Mouse (Mus musculus): ENCODE data around the gene Dgat2.

The Dgat2 gene

DNA sequence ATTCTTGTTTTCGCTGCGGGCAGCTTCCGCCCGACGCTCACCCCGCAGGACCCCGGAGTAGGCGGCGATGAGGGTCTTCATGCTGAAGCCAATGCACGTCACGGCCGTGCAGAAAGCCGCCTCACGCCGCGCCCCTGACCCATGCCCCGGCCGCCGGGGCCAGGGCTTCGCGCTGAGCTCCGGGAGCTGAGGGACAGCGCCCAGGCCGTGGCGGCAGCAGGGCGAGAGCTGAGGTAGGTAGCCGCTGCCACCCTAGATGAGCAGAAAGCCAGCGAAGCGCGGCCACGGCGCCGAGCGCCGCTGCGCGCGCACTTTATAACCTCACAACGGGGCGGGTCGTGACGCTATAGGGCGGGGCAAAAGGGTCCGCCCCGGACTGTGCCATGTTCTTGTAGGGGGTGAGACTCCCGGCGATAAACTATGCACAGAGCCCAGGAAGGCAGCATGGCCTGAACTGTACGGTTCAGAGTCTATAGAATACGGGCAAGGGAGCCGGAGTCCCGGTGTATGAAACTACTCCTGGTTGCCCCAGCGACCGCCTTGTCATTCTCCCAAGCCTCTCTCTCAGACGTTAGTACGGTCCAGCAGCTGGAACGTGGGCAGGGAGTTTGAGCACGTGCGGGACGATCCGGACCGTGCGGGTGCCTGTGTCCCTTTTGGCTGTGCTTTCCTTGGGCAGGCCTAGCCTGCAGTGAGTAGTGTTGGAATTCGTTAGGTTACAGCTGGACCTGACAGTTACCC is at the start of gene Dgat2:
TSS of gene Dgat2 (minus strand) at position 288 of the 741 bp plus-strand sequence.
- peak; percentile 89 for DNase-seq (ENCODE audit: low read depth, low spot score)

DNA sequence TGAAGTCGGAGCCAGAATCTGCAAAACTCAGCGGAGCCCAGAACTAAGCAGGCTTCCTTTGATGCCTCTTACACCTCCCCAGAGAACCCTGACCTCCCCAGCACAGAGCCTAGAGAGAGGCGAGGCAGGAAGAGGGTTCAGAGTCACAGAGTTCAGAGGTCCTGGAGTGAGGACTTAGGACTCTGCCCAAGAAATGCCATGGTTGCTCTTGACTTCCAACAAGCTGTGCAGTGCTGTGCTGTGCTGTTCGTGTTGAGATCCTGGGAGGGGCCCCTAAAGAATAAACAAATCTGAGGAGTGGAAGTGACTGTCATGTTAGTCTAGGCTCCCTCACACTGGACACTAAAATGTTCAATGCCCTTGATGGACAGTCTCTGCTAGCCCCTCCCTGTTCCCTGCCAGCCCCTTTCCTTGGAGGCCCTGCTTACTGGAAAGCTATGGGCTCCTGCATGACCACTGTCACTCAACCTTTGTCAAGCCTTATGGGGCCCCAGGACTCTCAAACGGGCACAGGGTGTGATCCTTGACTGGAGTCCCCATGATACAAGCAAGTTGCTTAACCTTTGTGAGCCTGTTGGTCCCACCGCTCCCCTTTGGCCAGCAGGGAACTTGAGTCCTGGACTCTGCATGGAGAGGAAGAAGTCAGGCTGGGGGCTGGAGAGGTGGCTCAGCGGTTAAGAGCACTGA is 47.7 kb upstream of the Dgat2 start:
- DNase-seq (ENCODE audit: low read depth, low spot score): no peak

DNA sequence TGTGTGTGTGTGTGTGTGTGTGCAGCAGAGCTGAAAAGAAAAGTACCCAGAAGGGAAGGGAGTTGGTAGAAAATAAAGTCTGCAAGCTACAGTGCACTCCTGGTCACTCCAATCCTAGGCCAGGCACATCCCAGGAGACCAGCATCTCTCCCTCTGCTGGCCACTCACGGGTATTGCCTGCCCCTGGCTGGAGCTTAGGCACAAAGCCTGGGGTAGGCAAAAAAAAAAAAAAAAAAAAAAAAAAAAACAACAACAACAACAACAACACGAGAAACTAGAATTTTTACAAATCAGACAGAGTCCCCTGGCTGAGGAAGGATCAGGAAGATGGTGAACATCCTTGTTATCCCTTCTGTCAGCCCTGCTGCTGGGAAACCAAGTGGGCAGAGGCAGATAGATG is 46.9 kb upstream of the Dgat2 start:
- DNase-seq (ENCODE audit: low read depth, low spot score): peak; percentile 38

DNA sequence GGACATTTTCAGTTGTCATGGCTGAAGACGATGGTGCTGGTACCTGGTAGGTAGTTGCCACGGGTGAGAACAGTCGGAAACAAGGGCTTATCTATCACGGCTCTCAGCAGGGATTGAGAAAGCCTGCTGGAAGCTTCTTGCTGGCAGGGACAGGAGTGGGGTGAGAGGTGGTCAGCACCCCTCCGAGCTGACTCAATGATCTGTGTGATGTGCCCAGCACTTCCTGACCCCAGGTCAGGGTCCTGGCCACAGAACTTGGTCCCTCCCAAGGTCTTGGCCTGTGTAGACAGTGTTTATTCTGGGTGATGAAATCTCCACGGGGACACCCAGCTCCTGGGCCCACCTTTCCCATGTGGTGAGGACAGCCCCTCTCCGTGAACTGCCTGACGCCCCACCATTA is 46.3 kb upstream of the Dgat2 start:
- DNase-seq (ENCODE audit: low read depth, low spot score): no peak

DNA sequence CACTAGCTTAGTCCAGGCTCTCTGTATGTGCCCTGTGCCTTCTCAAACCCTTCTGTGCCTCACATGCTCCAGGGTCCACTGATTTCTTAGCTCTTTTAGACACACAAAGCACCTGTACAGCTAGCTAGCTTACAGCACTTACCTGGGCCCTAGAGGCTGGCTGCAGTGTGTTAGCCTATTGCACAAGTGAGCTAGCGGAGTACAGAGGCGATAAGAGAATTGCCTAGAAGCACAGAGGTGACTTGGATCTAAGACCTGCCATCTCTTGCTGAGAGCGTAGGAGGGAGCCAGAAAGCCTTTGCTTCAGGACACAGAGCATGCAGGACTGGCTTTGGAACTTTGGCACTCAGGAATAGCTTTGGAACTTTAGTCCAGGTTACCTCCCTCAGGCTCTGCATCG is 44.7 kb upstream of the Dgat2 start:
- no peak for DNase-seq (ENCODE audit: low read depth, low spot score)

DNA sequence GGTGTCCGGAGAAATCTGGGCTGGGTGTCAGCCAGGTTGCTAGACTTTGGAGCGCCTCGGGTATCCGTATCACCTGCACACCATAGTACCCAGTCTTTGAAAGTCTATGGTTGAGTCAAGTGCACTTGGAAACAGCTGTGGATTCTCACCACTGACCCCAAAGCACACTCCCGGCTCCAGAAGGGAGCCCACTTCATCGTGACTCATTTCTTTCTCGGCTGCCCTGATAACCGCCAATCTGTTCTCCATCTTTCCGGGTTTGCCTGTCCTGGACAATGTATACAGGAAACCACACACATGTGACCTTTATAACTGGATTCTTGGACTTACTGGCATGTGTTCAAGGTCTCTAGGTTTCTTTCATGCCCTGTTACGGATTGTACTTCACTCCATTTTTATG is 44.1 kb upstream of the Dgat2 start:
- DNase-seq (ENCODE audit: low read depth, low spot score): no peak

DNA sequence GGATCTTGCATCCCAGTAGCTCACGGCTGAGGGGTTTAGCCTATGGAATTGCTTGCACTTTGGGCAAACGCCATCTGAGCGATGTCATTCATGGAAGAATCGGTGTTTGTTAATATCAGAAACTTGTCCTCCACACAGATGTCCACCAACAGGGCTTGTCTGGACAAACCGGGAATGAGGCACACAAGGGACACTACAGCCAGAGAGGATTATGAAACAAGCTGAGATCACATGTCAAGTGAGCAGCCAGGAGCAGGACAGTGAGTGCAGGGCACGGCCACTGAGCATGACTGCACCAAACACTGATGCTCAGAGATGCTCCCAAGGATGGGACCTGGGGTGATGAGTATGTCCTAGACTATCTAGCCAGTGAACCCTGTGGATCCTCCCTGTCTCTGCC is 42.9 kb upstream of the Dgat2 start:
- no peak for DNase-seq (ENCODE audit: low read depth, low spot score)

DNA sequence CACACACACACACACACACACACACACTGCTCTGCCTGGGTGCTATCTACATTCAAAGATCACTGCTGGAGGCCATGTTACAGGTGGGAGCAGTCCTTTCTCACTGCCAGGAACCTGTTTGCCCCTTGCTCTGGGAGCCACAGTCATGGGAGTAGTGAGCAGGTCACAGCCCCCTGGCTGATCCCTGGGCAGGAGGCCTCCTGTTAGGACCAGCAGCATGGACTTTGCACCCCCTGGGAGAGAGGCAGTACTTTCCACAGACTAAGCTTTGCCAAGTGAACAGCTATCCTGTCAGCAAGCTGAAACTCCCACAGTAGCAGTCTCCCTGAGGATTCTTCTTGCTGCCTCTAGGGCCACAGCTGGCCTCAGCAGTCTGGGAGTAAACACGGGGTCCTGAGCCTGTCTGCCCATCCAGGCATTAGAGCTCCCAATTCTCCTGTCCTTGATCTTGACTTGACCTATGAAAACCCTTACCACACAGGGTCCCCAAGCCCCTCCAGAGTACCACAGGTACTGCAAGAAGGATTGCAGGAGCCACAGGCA is 42.2 kb upstream of the Dgat2 start:
- no peak for DNase-seq (ENCODE audit: low read depth, low spot score)

DNA sequence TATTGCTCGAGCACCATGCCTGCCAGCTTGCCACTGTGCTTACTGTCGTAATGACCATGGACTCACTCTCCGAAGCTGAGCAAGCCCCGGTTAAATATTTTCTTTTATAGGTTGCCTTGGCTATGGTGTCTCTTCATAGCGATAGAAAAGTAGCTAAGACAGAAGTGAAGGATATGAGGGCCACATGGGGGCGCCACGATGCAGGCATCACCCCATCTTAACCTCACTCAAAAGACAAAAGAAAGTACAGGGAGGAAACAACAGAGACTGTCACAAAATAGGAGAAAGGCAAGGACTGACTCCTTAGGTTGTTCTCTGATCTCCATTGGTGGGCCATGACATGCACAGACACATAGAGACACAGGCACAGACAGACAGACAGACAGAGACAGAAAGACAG is 41.7 kb upstream of the Dgat2 start:
- no peak for DNase-seq (ENCODE audit: low read depth, low spot score)

DNA sequence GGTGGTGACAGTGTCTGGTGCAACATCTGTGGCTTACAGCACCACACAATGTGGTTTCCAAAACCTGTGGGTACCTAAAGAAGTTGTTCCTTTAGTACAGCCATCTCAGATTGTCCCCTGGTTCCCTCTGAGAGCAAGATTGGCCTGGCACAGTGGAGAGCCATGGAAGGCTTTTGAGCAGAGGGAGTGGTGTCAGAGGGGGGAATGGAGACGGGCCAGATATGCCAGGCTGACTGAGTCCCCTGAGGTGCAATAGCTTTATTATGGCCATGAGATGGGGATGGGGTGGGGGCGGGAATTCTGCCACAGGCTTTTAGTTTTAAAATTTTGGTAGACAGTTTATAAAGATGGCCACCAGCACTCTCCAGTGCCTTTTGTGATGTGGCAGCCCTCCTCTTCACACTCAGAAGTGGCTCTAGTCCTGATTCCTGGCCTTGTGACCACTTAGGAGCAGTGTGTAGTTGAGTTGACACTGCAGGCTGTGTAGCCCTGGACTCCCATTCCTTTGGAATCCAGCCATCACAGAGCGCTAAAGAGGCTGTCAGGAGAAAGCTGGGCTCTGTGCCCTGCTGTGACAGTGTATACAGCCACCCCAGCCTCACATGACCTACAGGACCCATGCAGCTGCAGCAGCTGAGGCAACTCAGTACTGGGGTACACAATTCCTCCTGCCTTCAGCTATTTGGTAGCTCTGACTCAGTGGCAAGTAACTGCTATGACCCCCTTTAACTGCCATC is 35.0 kb upstream of the Dgat2 start:
- DNase-seq (ENCODE audit: low read depth, low spot score): peak; percentile 17

DNA sequence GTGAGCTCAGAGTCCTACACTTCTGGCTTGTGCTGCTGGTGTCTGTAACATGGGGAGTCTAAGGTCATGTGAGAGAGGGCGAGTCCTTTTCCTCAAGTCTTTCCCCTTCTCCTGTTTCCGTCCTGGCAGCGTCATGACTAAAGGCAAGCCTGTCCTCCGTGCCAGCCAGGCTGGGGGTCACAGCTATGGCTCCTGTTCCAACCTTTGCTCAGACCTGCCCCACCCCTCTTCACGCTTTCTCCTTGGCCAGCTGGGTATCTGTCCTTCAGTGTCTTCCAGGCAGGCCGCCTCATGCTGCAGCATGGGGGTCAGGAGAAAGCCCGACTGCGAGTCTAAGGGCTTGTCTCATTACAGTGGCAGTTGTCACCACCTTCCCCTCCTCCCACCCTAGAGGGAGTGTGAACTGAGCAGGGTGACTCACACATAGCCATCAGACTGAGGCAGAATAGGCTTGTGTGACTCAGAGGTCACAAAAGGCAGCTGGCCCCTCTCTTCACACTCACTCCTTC is 32.9 kb upstream of the Dgat2 start:
- DNase-seq (ENCODE audit: low read depth, low spot score): no peak

DNA sequence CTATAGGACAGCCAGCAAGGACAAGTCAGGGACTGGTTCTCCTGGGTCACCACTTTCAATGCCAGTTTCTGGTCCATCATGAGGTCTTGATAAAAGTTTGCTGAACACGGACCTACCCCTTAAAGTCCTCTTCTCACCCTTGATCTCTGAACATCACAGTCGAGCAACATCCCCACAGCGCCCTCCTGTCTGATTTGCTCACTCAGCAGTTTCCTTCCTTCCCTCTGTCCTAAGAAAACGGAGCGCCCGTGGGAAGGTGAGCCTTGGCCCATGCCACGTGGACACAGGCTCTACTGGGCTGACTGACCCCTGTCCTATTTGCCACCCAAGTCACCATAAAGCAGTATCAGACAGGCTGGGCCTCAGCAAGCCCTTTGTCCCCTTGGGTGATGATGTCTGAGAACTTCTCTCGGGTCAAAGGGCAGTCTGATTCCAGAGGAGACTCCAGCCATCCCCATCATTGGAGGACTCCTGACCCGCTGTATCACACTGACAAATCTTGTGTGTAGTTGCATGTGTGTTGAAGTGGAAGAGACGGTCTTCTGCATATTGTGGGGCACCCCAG is 32.2 kb upstream of the Dgat2 start:
- no peak for DNase-seq (ENCODE audit: low read depth, low spot score)

DNA sequence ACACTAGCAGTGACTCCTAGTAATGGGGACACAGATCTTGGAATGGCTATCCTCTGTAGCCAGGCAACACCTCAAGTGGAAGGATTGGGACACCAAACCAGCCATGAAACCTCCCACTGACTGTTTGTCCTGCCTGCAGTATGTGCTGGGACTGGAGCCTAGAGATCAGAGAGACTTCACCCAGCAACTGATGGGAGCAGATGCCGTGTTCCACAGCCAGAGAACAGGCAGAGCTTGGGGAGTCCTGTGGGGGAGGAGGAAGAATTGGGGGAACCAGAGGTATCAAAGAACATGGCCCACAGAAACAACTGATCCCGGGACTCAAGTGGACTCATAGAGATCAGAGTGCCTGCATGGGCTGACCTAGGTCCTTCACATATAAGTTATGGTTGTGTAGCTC is 31.2 kb upstream of the Dgat2 start:
- DNase-seq (ENCODE audit: low read depth, low spot score): no peak

DNA sequence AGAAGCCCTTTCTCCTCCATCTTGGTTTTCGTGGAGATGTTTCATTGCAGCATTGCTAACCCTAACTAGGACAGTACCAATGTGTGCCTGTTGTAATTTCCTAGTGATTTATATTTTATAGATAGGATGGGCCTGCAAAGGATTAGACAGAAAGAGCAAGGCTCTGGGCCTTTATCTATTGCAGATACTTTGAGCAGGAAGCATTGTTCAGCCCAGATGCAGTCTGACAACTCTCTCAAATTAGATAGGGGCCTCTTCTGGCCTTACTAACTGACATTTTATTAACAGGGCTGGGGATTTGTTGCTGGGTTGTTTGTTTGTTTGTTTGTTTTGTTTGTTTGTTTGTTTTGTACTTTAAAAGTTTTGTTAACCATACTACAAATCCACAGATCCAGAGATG is 30.5 kb upstream of the Dgat2 start:
- DNase-seq (ENCODE audit: low read depth, low spot score): no peak

DNA sequence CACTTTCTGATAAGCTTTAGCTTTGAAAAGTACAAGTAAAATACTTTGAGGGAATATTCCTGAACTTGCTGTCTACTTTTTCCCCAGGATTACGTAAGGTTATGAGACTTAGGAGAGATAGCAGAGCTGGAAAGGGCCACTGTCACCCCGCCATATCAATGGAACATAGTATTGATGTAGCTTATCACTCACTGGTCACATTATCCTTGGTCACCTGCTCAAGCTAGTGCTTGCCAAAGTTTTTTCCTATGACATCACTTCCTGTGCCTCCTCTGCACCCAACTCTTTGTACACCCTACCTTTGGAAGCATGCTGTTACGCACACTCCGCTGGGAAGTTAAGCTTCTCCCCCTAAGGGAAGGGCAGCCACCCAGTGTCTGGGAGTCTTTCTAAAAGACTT is 26.2 kb upstream of the Dgat2 start:
- DNase-seq (ENCODE audit: low read depth, low spot score): no peak

DNA sequence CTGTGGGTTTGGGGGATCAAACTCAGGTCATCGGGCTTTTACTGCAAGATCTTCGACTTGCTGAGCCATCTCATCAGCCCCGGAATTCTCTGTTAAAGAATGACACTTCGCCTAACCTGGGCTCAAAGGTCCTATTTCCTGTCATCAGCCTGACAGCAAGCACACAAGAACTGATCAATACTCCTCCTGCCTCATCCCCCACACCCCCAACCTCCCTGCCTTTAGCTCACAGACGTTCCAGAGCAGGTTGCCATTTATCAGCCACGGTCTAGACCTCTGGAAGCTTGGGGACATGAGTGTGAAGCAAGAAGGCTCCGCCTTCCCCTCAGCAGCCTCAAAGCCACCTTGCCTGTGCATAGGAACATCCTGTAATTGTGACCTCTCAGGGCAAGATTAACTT is 23.8 kb upstream of the Dgat2 start:
- no peak for DNase-seq (ENCODE audit: low read depth, low spot score)

DNA sequence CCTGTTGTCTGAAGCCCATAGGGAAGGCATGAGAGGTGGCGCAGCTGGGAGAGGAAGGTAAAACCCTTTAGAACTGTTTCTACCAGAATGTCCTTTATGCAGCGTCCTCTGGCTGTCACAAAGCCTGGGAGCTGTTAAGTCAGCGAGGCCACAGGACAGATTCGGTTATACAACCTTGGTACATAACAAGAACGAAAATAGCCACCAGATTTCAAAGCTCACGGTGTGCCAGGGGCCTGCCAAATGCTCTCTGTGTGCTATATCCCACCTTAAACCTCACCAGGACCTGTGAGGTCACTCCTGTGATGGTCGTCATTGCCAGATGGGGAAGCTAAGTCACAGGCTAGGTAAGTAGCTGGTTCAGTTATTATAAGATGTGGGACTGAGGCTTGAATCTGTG is 19.6 kb upstream of the Dgat2 start:
- no peak for DNase-seq (ENCODE audit: low read depth, low spot score)

DNA sequence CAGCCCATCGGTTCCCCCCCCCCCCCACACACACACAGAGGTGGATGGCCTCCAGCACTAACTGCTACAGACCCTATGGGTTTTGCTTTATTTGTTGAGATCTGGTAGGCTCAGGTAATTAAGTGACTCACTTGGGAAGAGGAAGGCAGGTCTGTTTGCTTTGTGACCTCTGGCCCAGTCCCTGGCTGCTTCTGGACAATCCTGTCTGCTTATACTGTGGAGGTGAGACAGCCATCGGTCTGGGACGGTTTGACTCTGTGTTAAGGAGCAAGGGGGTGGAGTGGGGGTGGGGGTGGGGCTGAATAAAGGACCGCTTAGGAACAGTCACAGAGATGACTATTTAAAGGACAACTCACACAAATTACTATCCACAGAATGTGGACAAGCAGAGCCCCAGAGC is 17.8 kb upstream of the Dgat2 start:
- DNase-seq (ENCODE audit: low read depth, low spot score): no peak

DNA sequence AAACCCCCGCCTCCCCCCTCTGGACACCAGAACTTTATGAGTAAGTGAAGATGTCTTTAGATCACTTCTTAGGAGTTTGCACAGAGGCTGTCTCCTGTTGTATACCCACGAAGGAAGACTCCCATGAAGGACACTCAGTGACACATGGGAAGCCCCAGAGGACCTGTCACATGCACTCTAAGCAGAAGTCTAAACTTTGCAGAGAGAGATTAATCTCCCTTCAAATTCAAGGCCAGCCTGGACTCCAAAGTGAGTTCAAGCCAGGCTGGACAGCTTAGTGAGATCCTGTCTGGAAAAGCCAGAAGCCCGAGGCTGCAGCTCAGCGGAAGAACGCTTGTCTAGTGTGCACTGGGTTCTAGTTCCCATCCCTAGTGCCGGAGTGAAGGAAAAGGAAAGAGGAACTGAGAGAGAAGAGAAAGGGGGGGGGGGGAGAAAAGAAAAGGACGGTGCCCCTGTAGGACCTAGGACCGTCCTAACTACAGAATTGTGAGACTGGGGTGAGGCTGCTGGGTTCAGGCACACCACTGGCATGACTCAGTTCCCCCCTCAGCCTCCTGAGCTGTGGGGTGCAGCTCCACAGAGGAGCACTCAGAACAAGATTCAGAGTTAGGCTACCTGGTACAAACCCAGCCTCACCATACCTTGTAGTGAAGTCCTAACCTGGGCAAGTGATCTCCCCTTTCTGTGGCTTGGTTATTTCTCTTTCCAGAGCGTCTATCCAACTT is 17.1 kb upstream of the Dgat2 start:
- DNase-seq (ENCODE audit: low read depth, low spot score): no peak

DNA sequence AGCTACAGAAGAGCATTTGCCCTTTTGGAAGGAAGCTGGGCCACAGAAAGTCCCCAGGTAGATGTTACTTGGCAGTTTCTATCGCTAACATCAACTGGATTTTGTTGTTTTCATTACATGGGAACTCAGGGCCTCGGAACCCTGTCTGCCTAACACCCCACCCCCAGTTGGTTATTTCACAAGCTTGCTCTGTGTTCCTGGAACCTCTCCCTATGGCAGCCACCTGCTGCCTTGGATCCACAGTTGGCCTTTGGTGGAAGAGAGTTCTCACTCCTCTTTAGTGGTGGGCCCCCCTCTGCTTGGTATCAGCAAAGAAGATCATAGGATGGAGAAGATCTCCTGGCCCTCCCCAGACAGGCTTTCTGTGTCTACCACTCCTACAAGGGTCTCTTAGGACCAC is 16.3 kb upstream of the Dgat2 start:
- no peak for DNase-seq (ENCODE audit: low read depth, low spot score)

DNA sequence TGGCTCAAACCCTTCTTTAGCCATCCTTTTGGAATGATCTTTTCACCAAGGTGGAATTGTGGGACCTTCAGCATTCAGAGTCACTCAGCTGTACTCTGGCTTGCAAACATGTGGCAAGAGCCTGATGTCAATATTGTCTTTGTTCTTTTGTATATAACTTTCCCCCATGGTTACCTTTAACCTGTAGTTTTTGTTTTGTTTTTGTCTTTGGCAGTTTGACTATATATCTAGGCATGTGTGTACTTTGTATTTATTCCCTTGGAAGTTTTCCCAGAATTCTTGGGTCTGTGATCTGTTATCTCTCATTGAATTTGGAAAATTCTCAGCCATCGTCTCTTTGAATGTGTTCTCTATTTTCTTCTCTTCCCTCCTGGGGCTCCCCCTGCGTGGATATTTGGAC is 12.0 kb upstream of the Dgat2 start:
- DNase-seq (ENCODE audit: low read depth, low spot score): no peak
